Mouse (Mus musculus) G1E (cell line): ENCODE measurements at regions not wholly inside any gene's neighbourhood (a gene's known extent, or its start where the extent isn't known, plus 50 kb on each side); places are given as distances from the start of the nearest gene placed in this dataset.

Experiments
- ATAC-seq: 2 replicates; pipeline ENCODE4 v1.8.0; 2016; ENCODE audit warnings: mild to moderate bottlenecking; ENCODE audit not compliant: insufficient number of reproducible peaks, poor library complexity, low FRiP score, severe bottlenecking; ENCODE audit errors: extremely low read depth
- DNase-seq: peaks from one replicate; pipeline ENCODE4 v3.0.0; 2012; ENCODE audit warnings: low spot score
- H3K27me3 ChIP-seq: 2 replicates; pipeline ENCODE4 v1.6.1; 2012; ENCODE audit warnings: mild to moderate bottlenecking, low read length, inconsistent platforms; ENCODE audit not compliant: insufficient read depth
- H3K36me3 ChIP-seq: replicated peaks from 2 replicates; pipeline ENCODE3; 2012; ENCODE audit warnings: mild to moderate bottlenecking, inconsistent platforms
- H3K4me1 ChIP-seq: 2 replicates; pipeline ENCODE4 v1.6.1; 2012; ENCODE audit warnings: low read depth, low read length, inconsistent platforms, mixed read lengths; ENCODE audit not compliant: insufficient read depth
- H3K4me3 ChIP-seq: 2 replicates; pipeline ENCODE4 v1.5.1; 2012; ENCODE audit warnings: low read depth, mild to moderate bottlenecking, inconsistent platforms, low read length, moderate library complexity, mixed read lengths
- H3K9me3 ChIP-seq: replicated peaks from 2 replicates; pipeline ENCODE4 v1.6.1; 2012; ENCODE audit warnings: inconsistent platforms
- CTCF ChIP-seq: IDR thresholded peaks from 2 replicates; pipeline ENCODE4 v1.5.1; 2012; ENCODE audit warnings: low read depth, low read length, inconsistent platforms, mixed read lengths
- GATA1 ChIP-seq: IDR thresholded peaks from 2 replicates; pipeline ENCODE4 v1.6.1; 2012; ENCODE audit warnings: borderline replicate concordance, low read length, inconsistent platforms, mixed read lengths
- GATA2 ChIP-seq: IDR thresholded peaks from 2 replicates; pipeline ENCODE4 v1.6.1; 2012; ENCODE audit warnings: low read depth, low read length, inconsistent platforms, borderline replicate concordance
- POLR2AphosphoS5 ChIP-seq: IDR thresholded peaks from 2 replicates; pipeline ENCODE4 v1.6.1; 2012; ENCODE audit warnings: low read depth, low read length, inconsistent platforms; ENCODE audit not compliant: insufficient replicate concordance
- TAL1 ChIP-seq: conservative IDR thresholded peaks from 2 replicates; pipeline ENCODE4 v1.6.1; 2012; ENCODE audit warnings: low read depth, low read length, inconsistent platforms, mixed read lengths

- ATAC-seq (no peak), DNase-seq (no peak)
- no peaks in the 10 kb centered on the region for H3K4me1 ChIP-seq
- H3K9me3 ChIP-seq: no peaks in the 10 kb centered on the region
- no peak for TF ChIP-seq GATA1
- TF ChIP-seq TAL1: no peak
- no peak for TF ChIP-seq GATA2
- no peak for TF ChIP-seq POLR2AphosphoS5
- TF ChIP-seq CTCF: no peak
- H3K4me3 ChIP-seq: no peak overlapping the region
- no peaks in the 10 kb centered on the region for H3K36me3 ChIP-seq
- H3K27me3 ChIP-seq: no peaks in the 10 kb centered on the region; the same call in 1 of the 2 replicates
Measured at GRCm38 (mm10) chr13:102294451-102294850, 398.9 kb upstream of the Cd180 start.

- no peaks in the 10 kb centered on the region for H3K9me3 ChIP-seq
- H3K4me1 ChIP-seq: no peaks in the 10 kb centered on the region
- H3K27me3 ChIP-seq: no peaks in the 10 kb centered on the region; the same call in 1 of the 2 replicates
- DNase-seq (no peak), ATAC-seq (no peak)
- H3K36me3 ChIP-seq: no peaks in the 10 kb centered on the region
- TF ChIP-seq GATA1: no peak
- TF ChIP-seq POLR2AphosphoS5: no peak
- no peak for TF ChIP-seq GATA2
- no peak for TF ChIP-seq CTCF
- TF ChIP-seq TAL1: no peak
- H3K4me3 ChIP-seq: no peak overlapping the region
Measured at GRCm38 (mm10) chr13:102295079-102295478, 398.3 kb upstream of the Cd180 start.

GRCm38 (mm10) chr13:102307983-102308382 is 385.4 kb upstream of the Cd180 start:
- no peaks in the 10 kb centered on the region for H3K27me3 ChIP-seq
- no peaks in the 10 kb centered on the region for H3K36me3 ChIP-seq
- H3K9me3 ChIP-seq: no peaks in the 10 kb centered on the region
- TF ChIP-seq CTCF (no peak), POLR2AphosphoS5 (no peak), GATA1 (no peak), TAL1 (no peak), GATA2 (no peak)
- no peak for DNase-seq
- no peak overlapping the region for H3K4me3 ChIP-seq
- no peaks in the 10 kb centered on the region for H3K4me1 ChIP-seq
- ATAC-seq: no peak

GRCm38 (mm10) chr13:102312096-102312495 is 381.3 kb upstream of the Cd180 start:
- Histone ChIP-seq H3K4me3 (no peak overlapping the region), H3K36me3 (no peaks in the 10 kb centered on the region), H3K9me3 (no peaks in the 10 kb centered on the region), H3K4me1 (no peaks in the 10 kb centered on the region), H3K27me3 (no peaks in the 10 kb centered on the region)
- DNase-seq (no peak), ATAC-seq (no peak)
- TF ChIP-seq GATA2 (no peak), GATA1 (no peak), CTCF (no peak), POLR2AphosphoS5 (no peak), TAL1 (no peak)

GRCm38 (mm10) chr13:102315921-102316692 is 377.3 kb upstream of the Cd180 start:
- no peak overlapping the region for H3K4me3 ChIP-seq
- TF ChIP-seq CTCF (no peak), POLR2AphosphoS5 (no peak), GATA2 (no peak), TAL1 (no peak), GATA1 (no peak)
- no peaks in the 10 kb centered on the region for H3K9me3 ChIP-seq
- H3K4me1 ChIP-seq: no peaks in the 10 kb centered on the region
- DNase-seq (no peak), ATAC-seq (no peak)
- no peaks in the 10 kb centered on the region for H3K36me3 ChIP-seq
- no peaks in the 10 kb centered on the region for H3K27me3 ChIP-seq

GRCm38 (mm10) chr13:102318891-102319404 is 374.4 kb upstream of the Cd180 start:
- DNase-seq (no peak), ATAC-seq (no peak)
- no peaks in the 10 kb centered on the region for H3K4me1 ChIP-seq
- 0 out of 2 replicates have a peak, but pooled peaks cover 2% of the 10 kb centered on the region for H3K27me3 ChIP-seq
- no peak overlapping the region for H3K4me3 ChIP-seq
- H3K9me3 ChIP-seq: no peaks in the 10 kb centered on the region
- TF ChIP-seq TAL1 (no peak), POLR2AphosphoS5 (no peak), GATA1 (no peak), GATA2 (no peak), CTCF (no peak)
- H3K36me3 ChIP-seq: no peaks in the 10 kb centered on the region
